Mouse (Mus musculus) limb, embryonic 13.5 days (tissue): ENCODE data around the gene Ambra1. TPM values are rescaled to one million over a fixed set of nuclear protein-coding genes. Genes with fewer than 3 reads are reported as not detected.

ENCODE experiments used
- ATAC-seq: fragments of 200-750 bp; cut with Nextera tagmentation; 2 replicates; pipeline ENCODE4 v1.8.0; 2017; ENCODE audit warnings: low read depth, moderate number of reproducible peaks, moderate TSS enrichment; ENCODE audit not compliant: low FRiP score
- H3K27ac ChIP-seq: fragments of 300-500 bp; sonication (generic); 2 replicates; pipeline ENCODE4 v1.5.1; 2015; ENCODE audit warnings: inconsistent platforms, mild to moderate bottlenecking, moderate library complexity
- H3K27me3 ChIP-seq: fragments of 300-500 bp; sonication (generic); 2 replicates; pipeline ENCODE4 v1.6.1; 2015; ENCODE audit warnings: mild to moderate bottlenecking, inconsistent platforms
- H3K36me3 ChIP-seq: fragments of 300-500 bp; sonication (generic); 2 replicates; pipeline ENCODE4 v1.6.1; 2015; ENCODE audit warnings: inconsistent platforms, mild to moderate bottlenecking, moderate library complexity
- H3K4me1 ChIP-seq: fragments of 300-500 bp; sonication (generic); 2 replicates; pipeline ENCODE4 v1.6.1; 2015; ENCODE audit warnings: inconsistent platforms
- H3K4me2 ChIP-seq: fragments of 300-500 bp; sonication (generic); replicated peaks from 2 replicates; pipeline ENCODE4 v1.6.1; 2015; ENCODE audit warnings: inconsistent platforms, mild to moderate bottlenecking, moderate library complexity
- H3K4me3 ChIP-seq: fragments of 300-500 bp; sonication (generic); 2 replicates; pipeline ENCODE4 v1.5.1; 2015; ENCODE audit warnings: moderate library complexity, mild to moderate bottlenecking, inconsistent platforms
- H3K9ac ChIP-seq: fragments of 300-500 bp; sonication (generic); 2 replicates; pipeline ENCODE4 v1.6.1; 2015; ENCODE audit warnings: mild to moderate bottlenecking, inconsistent platforms
- H3K9me3 ChIP-seq: fragments of 300-500 bp; sonication (generic); 2 replicates; pipeline ENCODE4 v1.6.1; 2016; ENCODE audit warnings: inconsistent platforms
- WGBS: fragments of 180-500 bp; shearing (Covaris S2); methylation state at CpG from one replicate; pipeline ENCODE4 v1.1.7; 2015; 5-methylcytosine and 5-hydroxymethylcytosine counted together
- polyA plus RNA-seq: library from polyadenylated mRNA; unstranded; fragments of >200 nt; fragmentation: Nextera tagmentation; extraction: Ambion mirVana; gene quantifications from 2 replicates; pipeline ENCODE4 v1.2.1, GENCODE M21; 2015

The Ambra1 gene
- polyA plus RNA-seq, 1 experiment from 2014 or later, result 20.9 TPM

- WGBS, result 90% methylated on average over 5 of the region's 5 CpGs
- no peak for ATAC-seq
These were observed 14.8 kb downstream of the Ambra1 start for GRCm38 (mm10) chr2:91744686-91745085.

DNA sequence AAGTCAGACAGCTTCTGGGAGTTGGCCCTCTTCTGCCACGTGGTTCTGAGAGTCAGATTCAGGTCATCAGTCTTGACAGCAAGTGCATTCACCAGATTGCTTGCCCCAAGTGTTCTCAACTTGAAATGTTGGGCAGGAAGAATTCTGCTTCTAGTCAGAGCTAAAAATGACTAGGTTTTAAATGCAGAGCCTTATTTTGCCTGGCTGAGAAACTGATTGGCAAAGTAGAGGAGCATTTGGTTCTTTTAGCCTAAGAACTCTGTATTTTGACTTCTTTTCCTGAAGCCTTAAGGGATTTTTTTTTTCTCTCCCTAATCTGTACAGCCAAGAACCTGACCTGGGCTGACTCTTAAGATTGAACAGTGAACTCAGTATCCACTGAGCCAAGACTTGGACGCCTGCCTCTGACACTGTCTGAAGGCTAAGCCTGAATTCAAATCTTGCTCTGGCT is 19.9 kb downstream of the Ambra1 start:
- no peak overlapping the region for H3K9ac ChIP-seq
- H3K4me3 ChIP-seq, result no peak overlapping the region
- no peak for ATAC-seq
- no peaks in the 10 kb centered on the region for H3K27me3 ChIP-seq
- H3K36me3 ChIP-seq, result no peaks in the 10 kb centered on the region
- H3K9me3 ChIP-seq, result no peaks in the 10 kb centered on the region
- no peak overlapping the region for H3K4me2 ChIP-seq
- H3K27ac ChIP-seq, result no peak overlapping the region
- WGBS, result 67% methylated on average over 2 of the region's 2 CpGs
- no peaks in the 10 kb centered on the region for H3K4me1 ChIP-seq

More at GRCm38 (mm10) chr2:91744686-91745085, 14.8 kb downstream of the Ambra1 start:
- Histone ChIP-seq H3K36me3 (peaks cover 7% of the 10 kb centered on the region; the same call in 1 of the 2 replicates), H3K4me2 (no peak overlapping the region), H3K4me3 (no peak overlapping the region), H3K9ac (no peak overlapping the region), H3K27ac (no peak overlapping the region), H3K27me3 (no peaks in the 10 kb centered on the region), H3K4me1 (no peaks in the 10 kb centered on the region), H3K9me3 (no peaks in the 10 kb centered on the region)

GRCm38 (mm10) chr2:91771921-91772705 is 42.2 kb downstream of the Ambra1 start:
- Histone ChIP-seq H3K36me3 (peaks cover 56% of the 10 kb centered on the region), H3K4me2 (no peak overlapping the region), H3K9ac (no peak overlapping the region), H3K9me3 (no peaks in the 10 kb centered on the region), H3K27ac (no peak overlapping the region), H3K4me1 (no peaks in the 10 kb centered on the region), H3K4me3 (no peak overlapping the region), H3K27me3 (no peaks in the 10 kb centered on the region)
- no peak for ATAC-seq
- WGBS, result 93% methylated on average over 17 of the region's 17 CpGs

DNA sequence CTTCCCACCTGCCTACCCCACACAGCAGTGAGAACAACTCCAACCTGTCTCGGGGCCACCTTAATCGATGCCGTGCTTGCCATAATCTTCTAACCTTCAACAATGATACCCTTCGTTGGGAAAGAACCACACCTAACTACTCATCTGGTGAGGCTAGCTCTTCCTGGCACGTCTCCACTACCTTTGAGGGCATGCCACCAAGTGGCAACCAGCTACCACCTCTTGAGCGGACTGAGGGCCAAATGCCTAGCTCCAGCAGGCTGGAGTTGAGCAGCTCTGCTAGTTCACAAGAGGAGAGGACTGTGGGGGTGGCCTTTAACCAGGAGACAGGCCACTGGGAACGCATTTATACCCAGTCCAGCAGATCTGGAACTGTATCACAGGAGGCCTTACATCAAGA is 43.4 kb downstream of the Ambra1 start:
- no peak overlapping the region for H3K9ac ChIP-seq
- H3K27ac ChIP-seq, result no peak overlapping the region
- WGBS, result 95% methylated on average over 7 of the region's 7 CpGs
- no peaks in the 10 kb centered on the region for H3K4me1 ChIP-seq
- no peaks in the 10 kb centered on the region for H3K9me3 ChIP-seq
- H3K36me3 ChIP-seq, result peaks cover 48% of the 10 kb centered on the region
- no peaks in the 10 kb centered on the region for H3K27me3 ChIP-seq
- ATAC-seq, result no peak
- no peak overlapping the region for H3K4me2 ChIP-seq
- no peak overlapping the region for H3K4me3 ChIP-seq

GRCm38 (mm10) chr2:91779166-91779565 is 49.2 kb downstream of the Ambra1 start:
- WGBS, result 72% methylated on average over 3 of the region's 3 CpGs
- no peak for ATAC-seq
- no peaks in the 10 kb centered on the region for H3K9me3 ChIP-seq
- no peak overlapping the region for H3K27ac ChIP-seq
- H3K27me3 ChIP-seq, result no peaks in the 10 kb centered on the region
- no peak overlapping the region for H3K9ac ChIP-seq
- H3K36me3 ChIP-seq, result peaks cover 6% of the 10 kb centered on the region; the same call in 1 of the 2 replicates
- H3K4me3 ChIP-seq, result no peak overlapping the region
- no peak overlapping the region for H3K4me2 ChIP-seq
- H3K4me1 ChIP-seq, result no peaks in the 10 kb centered on the region

- H3K4me3 ChIP-seq, result no peak overlapping the region
- WGBS, result 6% methylated on average over 2 of the region's 2 CpGs
- no peak overlapping the region for H3K27ac ChIP-seq
- no peaks in the 10 kb centered on the region for H3K9me3 ChIP-seq
- no peak overlapping the region for H3K9ac ChIP-seq
- peaks cover 16% of the 10 kb centered on the region for H3K4me1 ChIP-seq
- H3K27me3 ChIP-seq, result no peaks in the 10 kb centered on the region
- no peaks in the 10 kb centered on the region for H3K36me3 ChIP-seq
- no peak for ATAC-seq
- no peak overlapping the region for H3K4me2 ChIP-seq
These were observed 61.7 kb downstream of the Ambra1 start for GRCm38 (mm10) chr2:91791621-91792020.

DNA sequence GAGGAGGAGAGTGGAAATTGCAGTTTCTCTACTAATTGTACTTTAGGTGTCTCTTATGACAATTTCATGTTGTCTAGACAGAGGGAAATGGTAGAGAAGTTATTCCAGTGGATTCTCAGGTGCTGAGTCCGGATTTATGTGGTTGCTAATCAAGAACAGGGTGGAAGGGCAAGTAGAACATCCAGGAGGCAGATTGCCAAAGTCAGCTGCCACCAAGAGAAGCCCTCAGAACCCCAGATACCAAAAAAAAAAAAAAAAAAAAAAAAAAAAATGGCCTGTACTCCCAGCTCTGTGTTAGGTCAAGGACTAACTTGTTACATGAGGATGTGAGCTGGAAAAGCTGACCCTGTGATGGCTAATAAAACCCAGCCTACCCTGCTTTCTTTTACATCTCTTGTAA is 62.4 kb downstream of the Ambra1 start:
- no peak overlapping the region for H3K4me3 ChIP-seq
- peaks cover 16% of the 10 kb centered on the region for H3K4me1 ChIP-seq
- H3K27me3 ChIP-seq, result no peaks in the 10 kb centered on the region
- no peak for ATAC-seq
- H3K4me2 ChIP-seq, result no peak overlapping the region
- no peaks in the 10 kb centered on the region for H3K36me3 ChIP-seq
- H3K9ac ChIP-seq, result no peak overlapping the region
- WGBS, result 78% methylated on average over 1 of the region's 1 CpGs
- H3K27ac ChIP-seq, result no peak overlapping the region
- no peaks in the 10 kb centered on the region for H3K9me3 ChIP-seq

- Histone ChIP-seq H3K4me1 (peaks cover 16% of the 10 kb centered on the region), H3K27me3 (no peaks in the 10 kb centered on the region), H3K36me3 (no peaks in the 10 kb centered on the region), H3K9ac (no peak overlapping the region), H3K4me2 (no peak overlapping the region), H3K9me3 (no peaks in the 10 kb centered on the region), H3K4me3 (no peak overlapping the region), H3K27ac (no peak overlapping the region)
- WGBS, result 50% methylated on average over 2 of the region's 2 CpGs
- ATAC-seq, result no peak
These were observed 64.5 kb downstream of the Ambra1 start for GRCm38 (mm10) chr2:91794466-91794865.

- no peak overlapping the region for H3K4me2 ChIP-seq
- no peak overlapping the region for H3K27ac ChIP-seq
- no peak overlapping the region for H3K4me3 ChIP-seq
- no peak overlapping the region for H3K9ac ChIP-seq
- ATAC-seq, result no peak
- H3K36me3 ChIP-seq, result no peaks in the 10 kb centered on the region
- H3K4me1 ChIP-seq, result peaks cover 16% of the 10 kb centered on the region
- no peaks in the 10 kb centered on the region for H3K9me3 ChIP-seq
- no peaks in the 10 kb centered on the region for H3K27me3 ChIP-seq
- 60% methylated on average over 3 of the region's 3 CpGs for WGBS
These were observed 65.2 kb downstream of the Ambra1 start for GRCm38 (mm10) chr2:91795091-91795490.

- Histone ChIP-seq H3K27me3 (no peaks in the 10 kb centered on the region), H3K9ac (no peak overlapping the region), H3K36me3 (peaks cover 35% of the 10 kb centered on the region), H3K4me3 (no peak overlapping the region), H3K9me3 (no peaks in the 10 kb centered on the region), H3K4me2 (no peak overlapping the region), H3K4me1 (no peaks in the 10 kb centered on the region), H3K27ac (no peak overlapping the region)
- no peak for ATAC-seq
- WGBS, result 85% methylated on average over 6 of the region's 6 CpGs
These were observed 81.5 kb downstream of the Ambra1 start for GRCm38 (mm10) chr2:91811433-91811832.

- Histone ChIP-seq H3K27me3 (no peaks in the 10 kb centered on the region), H3K4me2 (no peak overlapping the region), H3K27ac (no peak overlapping the region), H3K36me3 (peaks cover 14% of the 10 kb centered on the region; the same call in 1 of the 2 replicates), H3K4me3 (no peak overlapping the region), H3K9me3 (no peaks in the 10 kb centered on the region), H3K9ac (no peak overlapping the region), H3K4me1 (no peaks in the 10 kb centered on the region)
- no peak for ATAC-seq
These were observed 86.8 kb downstream of the Ambra1 start for GRCm38 (mm10) chr2:91816741-91817140.

- H3K36me3 ChIP-seq, result no peaks in the 10 kb centered on the region
- ATAC-seq, result no peak
These were observed 102.3 kb downstream of the Ambra1 start for GRCm38 (mm10) chr2:91832227-91832626.

DNA sequence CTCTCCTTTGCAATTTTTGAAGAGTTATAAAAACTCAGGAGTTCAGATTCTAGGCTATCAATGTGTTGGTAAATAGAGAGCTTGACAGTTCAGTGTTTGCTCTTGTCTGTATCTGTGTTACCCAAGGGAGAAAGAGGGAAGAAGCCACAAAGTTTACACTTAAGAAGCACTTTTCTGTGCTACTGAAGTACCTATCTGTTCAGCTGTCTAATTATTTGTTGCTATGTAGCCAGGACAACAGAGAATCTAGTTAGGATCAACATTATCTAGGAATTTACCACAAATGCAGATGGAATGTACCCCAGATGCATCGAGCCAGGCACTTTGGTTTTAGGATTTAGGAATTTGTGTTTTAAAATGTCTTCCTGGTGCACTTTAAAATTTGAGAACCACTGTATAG is 104.3 kb downstream of the Ambra1 start:
- no peaks in the 10 kb centered on the region for H3K27me3 ChIP-seq
- no peak overlapping the region for H3K9ac ChIP-seq
- H3K4me2 ChIP-seq, result no peak overlapping the region
- H3K4me1 ChIP-seq, result 0 out of 2 replicates have a peak, but pooled peaks cover 12% of the 10 kb centered on the region
- no peaks in the 10 kb centered on the region for H3K9me3 ChIP-seq
- no peak overlapping the region for H3K4me3 ChIP-seq
- ATAC-seq, result no peak
- 71% methylated on average over 1 of the region's 1 CpGs for WGBS
- H3K36me3 ChIP-seq, result 0 out of 2 replicates have a peak, but pooled peaks cover 5% of the 10 kb centered on the region
- H3K27ac ChIP-seq, result no peak overlapping the region

More at GRCm38 (mm10) chr2:91832227-91832626, 102.3 kb downstream of the Ambra1 start:
- Histone ChIP-seq H3K4me2 (no peak overlapping the region), H3K27ac (no peak overlapping the region), H3K9ac (no peak overlapping the region), H3K9me3 (no peaks in the 10 kb centered on the region), H3K4me1 (0 out of 2 replicates have a peak, but pooled peaks cover 12% of the 10 kb centered on the region), H3K4me3 (no peak overlapping the region), H3K27me3 (no peaks in the 10 kb centered on the region)
